Mouse (Mus musculus): Measurements from ENCODE around the gene Pm20d2.

The Pm20d2 gene

GRCm38 (mm10) chr4:33124493-33124892 is 65.0 kb downstream of the Pm20d2 start:
- DNase-seq (ENCODE audit: extremely low read depth, insufficient read length, low spot score), result no peak

All from 3134 (cell line).